Mouse (Mus musculus): ENCODE measurements around the gene Dock6. TPM values are rescaled to one million over a fixed set of nuclear protein-coding genes. Genes with fewer than 3 reads are reported as not detected.

Dock6 gene
- total RNA-seq (2023): 1 to 10 TPM; 4.2 to 4.6 TPM

GRCm38 (mm10) chr9:21852128-21853091, at the start of gene Dock6:
Dock6 (minus strand) TSS chr9:21852635.

GRCm38 (mm10) chr9:21835258-21835912, 17.1 kb downstream of the Dock6 start, which contains the start of gene Angptl8:
Angptl8 (plus strand) TSS chr9:21835510.

GRCm38 (mm10) chr9:21798345-21799009, 54.0 kb downstream of the Dock6 start, which contains the start of gene Kank2:
Kank2 (minus strand) TSS chr9:21798744.

GRCm38 (mm10) chr9:21760155-21761088, 92.0 kb downstream of the Dock6 start, which contains the start of gene Spc24:
Spc24 (minus strand) TSS chr9:21760303.

Other genes starting within 250 kb of the Dock6 start
- 10 to 100 TPM; 76.9 to 81.7 TPM for gene Smarca4, start 236.5 kb downstream of the Dock6 start, total RNA-seq (2023)
- gene Ldlr, start 129.2 kb downstream of the Dock6 start, total RNA-seq (2023): 100 to 1,000 TPM; 231 to 278 TPM
- gene Spc24, start 92.3 kb downstream of the Dock6 start, total RNA-seq (2023): under 1 TPM; 0.71 to 0.94 TPM
- 1 to 10 TPM in 1 of 2 experiments, under 1 TPM in 1; 0.84 to 1.2 TPM for gene Kank2, start 53.9 kb downstream of the Dock6 start, total RNA-seq (2023)
- not detected for gene Angptl8, start 17.1 kb downstream of the Dock6 start, total RNA-seq (2023)
- 10 to 100 TPM; 24.6 to 30.4 TPM for gene Rab3d, start 65.6 kb upstream of the Dock6 start, total RNA-seq (2023)
- 1 to 10 TPM in 1 of 2 experiments, not detected in 1; 1.2 TPM for gene Ccdc159, start 74.8 kb upstream of the Dock6 start, total RNA-seq (2023)
- gene Tmem205, start 74.9 kb upstream of the Dock6 start, total RNA-seq (2023): 10 to 100 TPM; 12.4 to 14.3 TPM
- 1 to 10 TPM; 1.1 to 1.2 TPM for gene Plppr2, start 84.4 kb upstream of the Dock6 start, total RNA-seq (2023)
- 1 to 10 TPM; 6.1 to 6.2 TPM for gene Swsap1, start 103.1 kb upstream of the Dock6 start, total RNA-seq (2023)
- 1 to 10 TPM; 5.6 to 6.4 TPM for gene Epor, start 110.9 kb upstream of the Dock6 start, total RNA-seq (2023)
- 1 to 10 TPM; 1.7 to 1.9 TPM for gene Rgl3, start 136.8 kb upstream of the Dock6 start, total RNA-seq (2023)
- under 1 TPM in 1 of 2 experiments, not detected in 1; 0.24 TPM for gene Ccdc151, start 150.0 kb upstream of the Dock6 start, total RNA-seq (2023)
- 10 to 100 TPM; 86.0 to 88.5 TPM for gene Prkcsh, start 150.2 kb upstream of the Dock6 start, total RNA-seq (2023)
- gene Elavl3, start 199.4 kb upstream of the Dock6 start, total RNA-seq (2023): under 1 TPM in 1 of 2 experiments, not detected in 1; 0.21 TPM
- gene Gm49318, start 218.6 kb upstream of the Dock6 start, total RNA-seq (2023): not detected
- gene Zfp653, start 218.7 kb upstream of the Dock6 start, total RNA-seq (2023): 10 to 100 TPM; 19.4 to 21.3 TPM
- gene Ecsit, start 232.8 kb upstream of the Dock6 start, total RNA-seq (2023): 10 to 100 TPM; 14.3 to 16.8 TPM
- not detected for gene Cnn1, start 246.6 kb upstream of the Dock6 start, total RNA-seq (2023)